Mouse (Mus musculus) testis, adult 2 months (tissue): ENCODE data around the gene Zfp36l1.

Experiments used
- CTCF ChIP-seq: fragments of 200-500 bp; IDR thresholded peaks from 2 replicates; pipeline ENCODE4 v1.5.1; 2012; ENCODE audit warnings: low read depth, mild to moderate bottlenecking, inconsistent platforms, low read length, moderate library complexity; ENCODE audit not compliant: control insufficient read depth, insufficient read depth, insufficient replicate concordance
- POLR2A ChIP-seq: fragments of 200-500 bp; IDR thresholded peaks from 2 replicates; pipeline ENCODE4 v1.6.1; 2012; ENCODE audit warnings: low read depth, mild to moderate bottlenecking, inconsistent platforms, low read length, moderate library complexity; ENCODE audit not compliant: control insufficient read depth

DNA sequence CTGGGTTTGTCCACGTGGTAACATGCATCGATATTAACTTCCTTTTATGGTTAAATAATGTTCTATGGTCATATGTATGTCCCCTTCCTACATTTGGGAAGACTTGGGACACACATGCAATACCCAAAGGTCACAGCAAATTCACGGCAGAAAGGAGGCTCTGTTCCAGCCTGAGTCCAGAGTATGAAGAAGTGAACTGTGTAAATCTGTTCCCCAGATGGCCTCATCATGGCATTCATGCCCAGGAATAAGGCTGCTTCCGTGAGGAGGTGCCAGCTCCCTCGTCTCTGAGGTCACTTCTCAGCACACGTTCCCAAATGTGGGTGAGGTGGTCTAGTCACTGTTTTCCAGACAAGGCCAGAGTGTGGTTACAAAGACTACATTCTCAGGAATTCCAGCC is 24.4 kb upstream of the Zfp36l1 start:
- TF ChIP-seq CTCF (no peak), POLR2A (no peak)
